Mouse (Mus musculus) layer of hippocampus, adult 9-11 months (tissue): Measurements from ENCODE around the gene Rac1.
"Not testable (repeated sequence)": the region's sequence is repeated elsewhere in the genome, so short reads cannot be mapped to it uniquely, and the experiment has no call there.

Source experiments
- DNase-seq: peaks from one replicate; pipeline ENCODE4 v3.0.0; 2022

The Rac1 gene

DNA sequence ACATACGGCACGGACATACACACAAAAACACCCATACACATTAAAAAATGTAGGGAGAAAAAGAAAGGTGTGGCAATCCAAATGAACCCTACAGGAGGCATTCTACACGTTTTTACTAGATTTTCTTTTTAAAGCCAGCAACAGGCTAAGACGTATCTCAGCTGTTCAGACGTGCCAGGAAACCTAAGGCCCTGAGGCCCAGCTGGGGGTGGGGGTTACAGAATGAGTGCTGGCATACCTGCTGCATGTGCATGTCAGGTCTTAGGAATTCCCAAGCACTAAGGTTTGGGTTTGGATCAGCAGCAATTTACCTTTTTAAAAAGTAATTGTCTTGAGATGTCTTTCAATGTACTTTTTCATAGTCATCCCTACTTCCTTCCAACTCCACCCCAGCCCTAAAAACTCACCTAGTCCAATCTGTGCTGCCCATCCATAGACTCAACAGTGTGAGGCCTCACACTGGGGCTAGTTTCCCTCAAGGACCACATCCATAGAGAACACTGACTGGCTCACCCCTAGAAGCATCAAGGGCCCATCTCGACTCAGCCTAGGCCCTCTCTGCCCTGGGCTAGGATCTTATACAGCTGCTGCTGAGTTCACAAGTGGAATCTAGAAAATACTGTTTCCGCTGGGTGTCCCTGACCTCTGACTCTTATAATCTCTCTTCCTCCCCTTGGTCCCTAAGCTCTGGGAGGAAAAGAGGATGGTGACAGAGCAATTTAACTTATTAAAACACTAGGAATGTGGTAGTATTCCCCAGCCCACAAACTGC, 2.2 kb downstream of the Rac1 start:
- no peak for DNase-seq

- no peak for DNase-seq
Measured at GRCm38 (mm10) chr5:143522882-143523281, 5.0 kb downstream of the Rac1 start.

DNA sequence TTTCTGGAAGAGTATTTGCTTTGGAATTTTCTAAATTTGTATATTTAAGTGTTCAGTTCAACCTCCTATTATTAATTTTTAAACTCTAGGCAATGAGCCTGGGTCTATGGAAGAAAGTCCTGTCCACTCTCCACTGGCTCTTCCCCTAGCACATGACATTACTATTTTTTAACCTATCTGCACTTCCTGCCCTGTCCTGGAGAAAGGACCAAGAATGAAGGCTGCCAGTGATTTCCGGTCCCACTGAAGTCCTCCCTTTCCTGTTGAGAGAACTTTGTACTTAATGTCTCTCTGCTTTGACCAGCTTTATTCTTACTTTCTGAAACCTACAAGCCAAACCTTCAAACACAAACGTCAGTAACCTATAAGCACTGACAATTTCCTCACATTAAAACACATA, 7.4 kb downstream of the Rac1 start:
- DNase-seq, result no peak

DNA sequence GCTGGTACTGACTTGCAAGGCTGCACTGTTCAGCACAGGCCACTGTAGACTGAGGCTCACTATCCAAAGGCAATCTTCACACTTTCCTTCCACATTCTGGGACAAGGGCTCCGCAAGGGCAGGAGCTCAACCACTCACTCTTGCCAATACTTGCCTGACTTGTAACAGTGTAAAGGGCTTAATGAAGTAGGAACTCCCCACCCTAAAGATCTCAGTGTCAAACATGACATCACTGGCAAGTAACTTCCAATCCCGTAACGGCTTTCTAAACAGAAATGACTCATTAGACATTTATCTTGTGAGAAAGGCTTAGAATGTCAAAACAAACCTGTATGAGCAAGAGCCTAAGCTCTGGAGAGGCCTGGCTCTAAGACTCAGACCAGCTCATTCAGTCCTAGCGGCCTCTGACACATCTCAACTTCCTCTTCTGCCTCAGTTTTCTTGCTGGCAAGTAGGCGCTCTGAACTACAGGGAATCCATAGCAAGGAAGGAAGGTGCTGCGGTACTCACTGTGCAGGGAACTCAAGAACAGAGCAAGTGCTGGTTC, 9.7 kb downstream of the Rac1 start:
- DNase-seq, result no peak

GRCm38 (mm10) chr5:143517436-143517835, 10.4 kb downstream of the Rac1 start:
- DNase-seq, result no peak

- no peak for DNase-seq
Measured at GRCm38 (mm10) chr5:143517005-143517404, 10.8 kb downstream of the Rac1 start.

DNA sequence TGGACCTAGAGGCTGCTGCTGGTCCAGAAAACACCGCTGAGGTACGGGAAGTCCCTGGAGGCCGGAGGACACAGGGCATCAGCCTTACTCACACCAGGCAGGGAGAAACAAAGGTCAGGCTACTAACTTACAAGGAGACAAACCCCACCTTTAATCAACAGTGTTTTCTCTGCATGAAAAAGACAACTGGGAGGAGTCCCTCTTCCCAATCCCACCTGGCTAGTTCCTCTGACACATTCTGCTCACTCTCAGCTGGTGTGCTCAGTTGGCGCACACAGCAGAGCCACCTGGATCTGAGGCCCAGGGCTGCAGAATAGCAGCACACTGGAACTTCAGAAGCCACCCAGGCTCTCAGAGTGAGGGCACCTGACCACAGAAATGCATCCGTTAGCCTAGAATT, 13.0 kb downstream of the Rac1 start:
- DNase-seq, result no peak

DNA sequence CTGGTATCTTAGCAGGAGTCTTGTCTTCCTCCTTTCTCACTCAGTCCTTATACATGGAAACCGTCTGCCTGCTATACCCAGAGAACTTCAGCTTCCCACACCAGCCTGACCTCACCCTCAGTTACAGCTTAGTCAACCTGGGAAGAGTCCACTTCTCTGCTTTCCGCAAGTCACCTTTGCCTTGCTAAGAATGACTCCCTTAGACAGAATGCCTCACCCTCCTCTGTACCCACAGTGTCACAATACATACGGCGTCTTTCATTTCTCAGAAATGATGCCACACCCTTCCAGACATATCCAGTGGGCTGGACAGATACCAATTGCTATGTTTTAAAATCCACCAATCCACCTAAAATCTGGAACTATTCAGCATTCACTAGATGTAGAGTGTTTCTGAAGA, 15.5 kb downstream of the Rac1 start:
- DNase-seq, result no peak

DNA sequence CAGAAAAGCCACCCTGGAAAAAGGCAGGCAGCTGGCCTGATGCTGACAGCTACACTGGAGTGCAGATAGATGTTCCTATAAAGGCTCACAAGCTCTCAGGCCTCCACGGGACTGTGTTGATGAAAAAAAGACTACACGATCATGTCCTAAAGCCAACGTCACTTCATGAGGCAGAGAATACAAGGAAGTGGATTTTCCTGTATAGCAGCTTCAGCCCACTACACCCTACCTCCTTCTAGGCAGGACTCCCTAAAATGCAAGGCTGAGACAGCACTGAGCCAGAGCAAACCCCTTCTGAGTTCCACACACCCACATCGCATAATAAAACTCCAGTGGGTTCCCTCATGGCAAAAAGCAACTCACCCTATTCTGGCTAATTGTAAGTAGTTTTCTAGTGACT, 16.3 kb downstream of the Rac1 start:
- DNase-seq, result no peak

DNA sequence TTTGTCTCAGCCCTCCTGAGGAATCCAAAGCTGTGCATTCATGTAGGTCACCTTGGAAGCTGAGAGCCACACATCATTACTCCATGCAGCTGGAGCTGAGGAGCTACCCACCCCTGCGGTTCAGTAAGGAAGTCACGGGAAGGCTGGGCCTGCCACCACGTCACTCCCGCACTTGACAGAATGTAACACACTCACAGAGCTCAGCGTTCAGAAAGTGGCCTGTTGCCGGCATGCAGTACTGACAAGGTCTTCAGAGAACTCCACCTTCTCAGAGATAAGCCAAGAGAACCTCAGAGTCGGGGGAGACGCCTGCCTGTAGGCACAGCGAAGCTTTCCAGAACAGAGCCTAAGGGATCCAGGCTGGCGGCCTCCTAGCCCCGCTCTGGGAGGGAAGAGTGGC, 18.1 kb downstream of the Rac1 start:
- no peak for DNase-seq

GRCm38 (mm10) chr5:143509294-143509693, 18.5 kb downstream of the Rac1 start:
- DNase-seq, result no peak

- no peak for DNase-seq
Measured at GRCm38 (mm10) chr5:143505545-143505944, 22.3 kb downstream of the Rac1 start.

GRCm38 (mm10) chr5:143505056-143505455, 22.8 kb downstream of the Rac1 start:
- DNase-seq, result no peak

DNA sequence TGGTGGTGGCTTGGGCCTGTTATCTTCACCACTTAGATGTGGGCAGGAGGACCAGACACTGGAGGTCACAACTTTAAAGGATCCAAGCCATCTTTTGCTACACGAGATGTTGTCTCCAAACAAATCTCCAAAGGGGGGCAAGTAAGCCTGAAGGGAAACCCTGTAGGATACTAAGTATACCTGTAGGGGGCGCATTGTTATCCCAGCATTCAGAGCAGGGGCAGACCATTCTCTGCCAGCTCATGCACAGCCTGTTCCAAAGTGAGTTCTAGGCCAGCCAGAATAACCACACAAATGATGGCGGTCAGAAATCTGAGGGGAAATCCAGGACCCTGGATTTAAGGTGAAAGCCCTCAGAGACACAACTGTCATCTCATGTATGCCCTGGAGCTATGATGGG, 23.4 kb downstream of the Rac1 start:
- DNase-seq, result no peak

DNA sequence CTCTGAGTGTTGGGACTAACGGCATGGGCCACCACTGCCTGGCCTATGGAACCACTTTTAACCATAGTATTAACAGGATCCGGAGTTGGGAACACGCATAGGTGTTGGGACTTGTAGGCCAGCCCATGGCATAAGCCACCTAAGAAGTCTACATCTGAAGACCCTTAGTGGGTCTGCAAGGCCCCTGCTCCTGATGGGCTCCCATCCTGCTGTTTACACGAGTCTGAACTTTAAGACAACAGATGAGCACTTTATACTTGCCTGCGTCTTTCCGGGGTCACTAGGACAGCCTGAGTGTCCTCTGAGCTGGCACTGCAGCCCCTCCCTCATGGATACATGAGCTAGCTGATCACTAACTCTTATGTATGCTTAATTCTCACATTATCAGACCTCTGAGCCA, 24.1 kb downstream of the Rac1 start:
- no peak for DNase-seq

- no peak for DNase-seq
Measured at GRCm38 (mm10) chr5:143502899-143503557, 24.8 kb downstream of the Rac1 start.

GRCm38 (mm10) chr5:143501649-143502048, 26.2 kb downstream of the Rac1 start:
- no peak for DNase-seq

DNA sequence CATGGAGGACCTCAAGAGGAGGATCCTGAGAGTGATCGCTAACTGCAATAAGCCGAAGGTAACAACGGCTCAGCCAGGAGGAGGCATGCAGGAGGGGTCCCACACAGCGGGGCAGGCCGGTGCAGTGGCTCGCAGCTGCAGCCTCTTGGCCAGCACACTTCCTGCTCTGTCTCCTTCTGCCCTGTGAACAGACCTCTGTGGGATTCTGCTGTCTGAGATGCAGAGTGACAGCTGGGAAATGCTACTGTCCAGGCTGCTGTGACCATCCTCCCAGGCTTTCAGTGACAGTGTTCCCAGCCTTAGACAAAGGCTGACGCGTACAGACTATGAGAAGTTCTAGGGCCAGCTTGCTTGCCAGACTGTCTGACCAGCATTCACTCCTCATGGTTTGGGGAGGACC, 26.7 kb downstream of the Rac1 start:
- DNase-seq, result no peak

DNA sequence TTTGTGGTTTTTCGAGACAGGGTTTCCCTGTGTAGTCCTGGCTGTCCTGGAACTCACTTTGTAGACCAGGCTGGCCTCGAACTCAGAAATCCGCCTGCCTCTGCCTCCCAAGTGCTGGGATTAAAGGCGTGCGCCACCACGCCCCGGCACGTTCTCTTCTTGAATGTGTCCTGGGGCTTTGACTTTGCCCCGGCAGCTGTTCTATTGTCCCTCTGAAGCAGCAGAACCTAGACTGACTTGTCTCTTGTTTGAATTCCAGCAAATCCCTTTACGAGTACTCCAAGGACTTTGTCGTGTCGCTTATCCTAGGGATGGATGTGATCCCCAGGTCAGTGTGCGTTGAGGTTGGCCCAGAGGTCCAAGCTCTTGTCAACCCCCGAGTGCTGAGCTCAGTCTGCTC, 27.1 kb downstream of the Rac1 start:
- DNase-seq, result not testable (repeated sequence)

DNA sequence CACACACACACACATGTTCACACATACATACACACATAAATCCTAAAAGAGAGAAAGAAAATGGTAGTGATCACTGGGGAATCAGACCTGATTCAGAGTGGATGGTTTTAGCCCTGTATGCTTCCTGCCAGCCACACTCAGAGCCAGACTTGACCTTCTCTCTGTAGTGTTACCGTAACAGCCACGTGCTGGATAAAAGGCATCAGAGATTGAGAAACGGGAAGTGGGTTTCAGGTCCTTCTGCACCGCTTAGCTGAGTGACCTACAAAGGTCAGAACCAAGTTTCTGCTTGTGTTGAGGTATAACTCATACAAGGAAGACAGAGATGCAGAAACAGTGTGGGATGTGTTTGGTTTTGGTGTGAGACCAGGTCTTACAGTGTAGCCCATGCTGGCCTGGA, 28.1 kb downstream of the Rac1 start:
- DNase-seq, result no peak

DNA sequence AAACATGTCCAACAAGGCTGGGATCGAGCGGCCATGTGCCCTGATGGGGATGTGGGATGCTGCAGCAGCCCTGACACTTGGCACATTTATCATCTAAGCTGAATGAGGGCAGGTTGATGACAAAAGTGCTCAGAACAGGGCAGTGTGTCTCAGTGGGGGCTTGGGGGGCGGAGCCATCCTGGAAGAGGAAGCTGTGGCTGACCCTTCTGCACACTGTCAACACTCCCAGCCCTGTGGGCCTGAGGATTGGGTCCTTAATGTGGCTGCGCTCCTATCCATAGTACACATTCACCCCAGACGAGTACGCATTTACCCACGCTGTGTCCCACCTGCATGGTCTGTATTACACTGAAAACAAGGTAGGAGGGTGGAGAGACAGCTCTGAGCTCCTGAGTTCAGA, 28.6 kb downstream of the Rac1 start:
- DNase-seq, result no peak

DNA sequence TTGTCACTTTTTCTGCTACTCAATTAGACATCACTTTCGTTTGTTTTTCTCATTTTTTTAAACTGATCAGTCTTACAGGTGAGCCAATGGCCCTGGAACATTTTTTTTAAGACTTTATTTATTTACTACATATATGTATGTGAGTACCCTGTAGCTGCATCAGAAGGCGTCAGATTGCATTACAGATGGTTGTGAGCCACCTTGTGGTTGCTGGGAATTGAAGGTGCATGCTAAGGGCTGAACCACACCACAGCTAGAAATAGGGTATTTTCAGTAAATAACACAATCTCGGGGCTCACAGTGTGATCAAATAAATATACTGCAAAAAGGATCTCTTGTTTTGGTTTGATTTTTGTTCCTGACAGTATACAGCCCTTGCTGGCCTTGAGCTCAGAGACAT, 30.4 kb downstream of the Rac1 start:
- no peak for DNase-seq

GRCm38 (mm10) chr5:143495708-143496107, 32.1 kb downstream of the Rac1 start:
- DNase-seq, result no peak

- DNase-seq, result no peak
Measured at GRCm38 (mm10) chr5:143493163-143493562, 34.7 kb downstream of the Rac1 start.

GRCm38 (mm10) chr5:143491736-143492135, 36.1 kb downstream of the Rac1 start:
- DNase-seq, result no peak
